Mouse (Mus musculus) liver, adult (tissue): ENCODE results near the gene Capn12.

Experiments
- GATA4 ChIP-seq: IDR thresholded peaks from 2 replicates; pipeline ENCODE4 v1.6.1; 2014; ENCODE audit warnings: mild to moderate bottlenecking, low read length; ENCODE audit not compliant: insufficient replicate concordance

Capn12 gene

DNA sequence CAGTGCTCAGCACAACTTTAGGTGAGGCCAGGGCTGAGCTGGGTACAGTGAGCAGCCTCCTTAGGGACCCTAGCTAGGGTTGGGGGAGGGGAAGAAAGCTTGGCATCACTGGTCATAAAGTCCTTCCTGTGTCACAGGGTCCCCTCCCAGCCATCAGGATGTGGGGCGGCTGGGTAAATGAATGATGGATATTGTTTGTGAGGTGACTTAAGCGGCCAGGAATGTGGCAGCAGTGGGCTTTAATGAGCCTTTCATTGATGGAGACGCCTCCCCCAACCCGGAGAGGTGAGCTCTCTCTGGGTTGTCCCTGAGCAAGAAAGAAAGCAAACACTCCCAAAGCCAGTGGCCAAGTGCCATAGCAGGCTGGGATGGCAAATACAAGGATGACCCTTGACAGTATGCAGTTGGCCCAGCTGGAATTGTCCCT, 42.7 kb downstream of the Capn12 start:
- TF ChIP-seq GATA4 = no peak

DNA sequence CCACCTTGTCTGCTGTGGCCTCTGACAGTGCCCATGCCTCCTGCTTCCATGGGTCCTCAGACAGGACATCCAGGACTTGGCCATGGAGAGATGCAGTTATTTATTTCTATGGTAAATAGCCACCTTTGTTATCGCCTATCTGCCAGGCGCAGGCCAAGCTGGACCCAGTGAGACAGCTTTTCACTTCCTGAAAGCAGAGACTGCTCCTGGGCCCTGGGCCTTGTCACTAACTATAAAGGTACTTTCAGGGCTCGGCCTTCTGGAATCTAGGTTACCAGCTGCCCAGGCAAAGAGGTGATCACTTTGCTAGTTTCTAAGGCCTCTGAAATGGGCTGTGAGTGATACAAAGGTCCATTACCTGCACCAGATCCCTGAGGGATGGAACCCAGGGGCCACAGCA, 43.6 kb downstream of the Capn12 start:
- TF ChIP-seq GATA4 = no peak

DNA sequence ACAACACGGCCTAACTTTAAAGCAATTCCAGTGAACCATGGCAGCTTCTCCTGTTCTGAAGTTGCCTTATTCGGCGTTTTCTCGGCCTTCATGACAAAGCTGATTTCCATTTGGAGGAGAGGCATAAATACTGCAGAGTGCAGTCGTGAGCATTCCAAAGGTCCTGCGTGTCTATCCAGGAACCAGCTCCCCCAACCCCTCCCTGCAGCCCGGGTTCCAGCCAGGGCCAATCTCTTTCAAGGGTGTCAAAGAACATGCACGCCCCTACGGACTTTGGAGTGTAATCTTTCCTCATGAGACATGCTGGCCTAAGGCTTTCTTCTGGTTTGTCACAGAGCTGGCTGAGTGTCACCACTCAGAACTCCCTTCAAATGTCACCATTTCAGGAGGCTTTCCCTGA, 44.1 kb downstream of the Capn12 start:
- peak; percentile 64; the same call in 1 of the 2 replicates for TF ChIP-seq GATA4

DNA sequence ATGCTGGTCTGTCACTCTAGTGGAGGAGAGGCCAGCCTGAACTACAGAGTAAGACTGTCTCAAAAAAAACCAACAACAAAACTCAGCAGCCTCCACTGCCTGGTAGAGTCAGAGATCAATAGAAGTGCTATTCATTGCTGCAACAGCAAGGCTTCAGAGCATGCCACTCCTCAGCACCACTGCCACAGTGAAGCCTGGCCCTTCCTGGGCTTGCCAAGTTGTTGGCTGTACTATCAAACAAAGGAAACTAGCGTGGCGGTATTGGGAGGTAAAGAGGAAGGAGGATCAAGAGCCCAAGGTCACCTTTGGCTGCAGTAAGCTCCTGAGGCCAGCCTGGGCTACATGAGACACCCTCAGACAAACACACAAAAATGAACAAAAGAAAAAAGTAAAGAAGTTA, 45.0 kb downstream of the Capn12 start:
- no peak for TF ChIP-seq GATA4

DNA sequence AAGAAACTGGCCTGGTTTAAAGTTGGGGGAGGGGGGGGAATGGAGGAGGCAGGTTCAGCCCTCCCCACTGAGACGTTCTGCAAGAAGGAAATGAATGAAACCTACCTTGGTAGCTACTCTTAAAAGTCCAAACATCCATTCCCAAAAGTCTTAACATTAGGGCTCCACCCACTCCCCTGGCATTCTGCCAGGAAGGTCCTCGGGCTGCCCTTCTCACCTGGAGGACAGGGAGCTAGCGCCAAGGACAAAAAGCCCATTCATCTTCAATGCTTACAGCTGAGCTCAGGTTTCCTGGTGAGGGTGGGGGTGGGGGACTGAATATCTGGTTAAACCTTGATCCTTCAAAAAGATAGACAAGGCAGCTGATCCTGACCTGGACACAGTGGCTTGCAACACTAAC, 48.2 kb downstream of the Capn12 start:
- no peak for TF ChIP-seq GATA4

DNA sequence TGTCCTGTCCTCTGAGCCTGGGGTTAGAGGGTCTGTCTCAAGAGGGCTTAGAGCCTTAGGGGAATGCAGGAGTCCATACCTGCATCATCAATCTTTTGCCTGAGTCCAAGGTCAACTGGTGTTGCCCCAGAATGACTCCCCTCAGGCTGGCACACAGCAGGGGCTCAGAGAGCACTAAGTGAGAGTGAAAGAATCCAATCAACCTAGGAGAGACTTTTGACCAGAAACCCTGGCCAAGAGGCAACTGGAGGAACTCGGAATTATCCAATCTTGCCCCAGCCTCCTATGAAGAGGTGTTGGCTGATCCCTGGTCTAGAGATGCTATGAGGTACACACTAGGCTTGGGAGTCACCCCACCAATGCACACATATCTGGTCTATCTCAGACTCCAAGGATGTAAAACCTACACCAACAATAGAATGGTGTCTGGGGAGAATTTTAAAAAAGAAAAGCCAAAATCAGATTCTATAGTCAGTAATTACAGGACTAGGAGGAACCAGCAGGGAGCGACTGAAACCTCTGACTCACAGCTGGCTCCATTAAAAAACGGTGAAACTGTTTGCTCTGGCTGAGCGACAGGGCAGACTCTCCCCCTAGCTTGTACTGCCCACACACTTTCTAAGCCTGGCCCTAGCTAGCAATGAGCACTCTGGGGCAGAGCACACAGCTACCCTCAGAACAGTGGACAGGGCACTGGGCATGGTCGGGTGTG, 49.3 kb downstream of the Capn12 start:
- no peak for TF ChIP-seq GATA4

DNA sequence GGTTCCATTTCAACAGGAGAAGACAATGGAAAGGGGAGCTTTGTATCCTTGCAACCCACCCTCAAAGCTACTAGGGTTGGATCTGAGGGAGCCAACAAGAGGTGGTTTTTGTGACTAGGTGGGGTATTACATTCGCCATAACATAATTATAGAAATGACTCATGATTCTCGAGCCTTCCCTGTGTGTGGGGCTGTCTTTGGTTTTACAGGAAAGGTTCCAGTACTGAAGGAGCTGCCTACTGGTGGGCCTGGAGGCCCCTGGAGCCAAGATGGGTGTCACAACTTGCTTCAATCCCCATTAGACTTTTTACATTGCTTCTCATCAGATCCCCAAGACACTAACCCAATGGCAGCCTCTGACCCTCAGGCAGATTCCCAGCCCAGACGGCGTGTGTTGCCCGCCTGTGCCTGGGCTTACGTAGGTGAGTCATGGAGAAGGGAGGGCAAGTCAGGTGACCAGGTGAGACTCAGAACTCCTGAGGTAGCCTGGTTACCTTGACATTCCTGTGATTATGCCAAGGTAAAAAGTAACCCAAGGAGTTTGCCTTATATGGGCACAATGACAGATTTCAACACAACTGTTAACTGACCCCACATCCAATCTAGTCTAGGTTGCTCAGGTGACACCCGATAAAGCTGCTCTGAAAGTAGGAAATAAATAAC, 49.9 kb downstream of the Capn12 start:
- TF ChIP-seq GATA4 = no peak

DNA sequence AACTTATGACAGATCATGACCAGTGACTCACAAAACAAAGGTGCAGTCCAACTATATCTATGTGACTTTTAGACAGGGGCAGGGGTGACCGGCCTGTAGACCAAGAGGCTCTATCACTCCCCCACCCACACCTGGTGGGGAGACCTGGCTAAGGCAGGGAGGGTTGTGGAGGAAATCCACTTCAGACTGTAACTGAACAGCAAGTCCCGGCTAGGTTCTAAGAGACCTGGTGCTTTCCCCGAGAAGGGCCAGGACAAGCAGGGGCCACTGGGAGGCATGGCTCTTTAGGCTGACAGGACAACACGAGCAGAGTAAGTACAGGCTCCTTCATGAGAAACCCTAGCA, 50.4 kb downstream of the Capn12 start:
- TF ChIP-seq GATA4 = no peak

DNA sequence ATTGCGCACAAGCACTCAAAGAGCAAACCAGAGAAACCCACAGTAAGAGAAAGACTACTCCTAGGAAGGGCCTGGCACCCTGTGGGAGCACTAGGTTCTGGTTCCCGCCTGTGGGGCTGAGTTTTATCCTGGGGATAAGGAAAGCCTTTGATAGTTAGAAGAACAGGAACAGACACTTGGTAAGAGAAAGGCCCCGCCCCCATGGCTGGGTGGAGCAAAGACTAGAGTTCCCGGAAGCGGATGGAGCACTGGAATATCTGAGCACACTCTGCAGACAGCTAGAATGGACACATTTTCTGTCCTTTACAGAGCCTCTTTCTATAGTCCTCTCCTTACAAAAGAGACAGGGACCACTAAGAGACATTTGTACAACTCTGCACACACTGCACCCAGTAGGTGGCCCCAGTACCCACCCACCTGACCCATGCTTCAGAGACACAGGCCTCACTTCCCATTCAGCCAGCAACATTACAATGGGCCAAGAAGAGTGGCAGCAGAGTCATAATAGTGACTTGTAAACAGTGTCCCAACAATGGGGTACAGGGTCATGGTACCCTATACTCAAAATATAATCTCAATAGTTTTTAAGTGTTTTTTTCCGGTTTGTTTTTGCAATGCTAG, 51.3 kb downstream of the Capn12 start:
- peak; percentile 50; the same call in 1 of the 2 replicates for TF ChIP-seq GATA4

DNA sequence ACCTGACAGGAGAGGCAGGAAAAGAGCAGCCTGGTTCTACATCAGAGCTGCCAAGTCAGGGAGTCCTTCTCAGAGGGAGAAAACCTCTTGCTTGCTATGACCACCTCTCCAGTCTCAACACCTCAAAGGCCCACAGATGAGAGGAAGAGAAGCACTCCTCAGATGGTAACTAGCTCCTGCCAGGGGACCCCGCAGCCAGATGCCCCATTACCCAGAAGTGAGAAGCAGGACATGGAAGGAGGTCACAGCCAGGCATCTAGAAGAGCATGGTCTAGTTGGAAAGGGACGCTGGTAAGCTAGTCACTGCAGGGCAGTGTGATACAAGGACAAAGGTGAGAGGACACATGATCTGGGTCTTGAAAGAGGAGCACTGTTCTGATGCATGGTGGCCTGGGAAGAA, 52.6 kb downstream of the Capn12 start:
- TF ChIP-seq GATA4 = no peak

DNA sequence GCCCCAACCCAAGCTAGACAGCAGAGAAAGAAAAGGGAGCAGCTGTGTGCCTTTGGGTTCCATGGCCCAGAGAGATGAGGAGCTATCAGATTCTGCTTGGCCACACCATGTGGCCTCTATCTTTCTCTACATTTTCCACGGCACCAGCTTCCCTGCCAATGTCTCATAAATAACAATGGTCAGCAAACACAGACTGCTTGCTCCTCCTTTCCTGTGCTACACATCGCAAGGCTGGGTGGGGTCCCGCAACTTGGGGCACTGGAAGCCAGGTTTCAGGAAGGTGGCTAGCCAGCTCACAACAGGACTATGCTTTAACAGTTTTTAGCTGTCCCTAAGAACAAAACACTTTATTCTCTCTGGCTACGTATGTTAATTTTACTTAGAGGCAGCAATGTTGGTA, 55.6 kb downstream of the Capn12 start:
- no peak for TF ChIP-seq GATA4

DNA sequence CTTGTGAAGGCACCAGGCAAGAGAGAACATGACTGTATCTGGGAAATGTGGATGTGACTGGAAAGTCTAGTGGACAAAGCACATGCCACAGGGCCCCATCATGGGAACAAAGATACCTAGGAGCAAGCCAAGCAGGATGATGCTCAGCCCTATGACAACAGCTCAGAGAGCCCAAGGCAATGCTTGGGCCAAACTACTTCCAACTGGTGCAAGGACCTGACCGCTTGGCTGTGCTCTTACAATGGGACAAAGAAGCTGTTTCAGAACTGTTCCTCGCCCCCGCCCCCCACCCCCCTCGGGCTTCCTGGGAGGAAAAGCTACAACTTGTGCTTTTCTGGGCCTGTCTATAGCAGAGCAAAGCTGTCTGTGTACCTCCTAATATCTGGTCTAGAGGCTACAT, 57.4 kb downstream of the Capn12 start:
- no peak for TF ChIP-seq GATA4

DNA sequence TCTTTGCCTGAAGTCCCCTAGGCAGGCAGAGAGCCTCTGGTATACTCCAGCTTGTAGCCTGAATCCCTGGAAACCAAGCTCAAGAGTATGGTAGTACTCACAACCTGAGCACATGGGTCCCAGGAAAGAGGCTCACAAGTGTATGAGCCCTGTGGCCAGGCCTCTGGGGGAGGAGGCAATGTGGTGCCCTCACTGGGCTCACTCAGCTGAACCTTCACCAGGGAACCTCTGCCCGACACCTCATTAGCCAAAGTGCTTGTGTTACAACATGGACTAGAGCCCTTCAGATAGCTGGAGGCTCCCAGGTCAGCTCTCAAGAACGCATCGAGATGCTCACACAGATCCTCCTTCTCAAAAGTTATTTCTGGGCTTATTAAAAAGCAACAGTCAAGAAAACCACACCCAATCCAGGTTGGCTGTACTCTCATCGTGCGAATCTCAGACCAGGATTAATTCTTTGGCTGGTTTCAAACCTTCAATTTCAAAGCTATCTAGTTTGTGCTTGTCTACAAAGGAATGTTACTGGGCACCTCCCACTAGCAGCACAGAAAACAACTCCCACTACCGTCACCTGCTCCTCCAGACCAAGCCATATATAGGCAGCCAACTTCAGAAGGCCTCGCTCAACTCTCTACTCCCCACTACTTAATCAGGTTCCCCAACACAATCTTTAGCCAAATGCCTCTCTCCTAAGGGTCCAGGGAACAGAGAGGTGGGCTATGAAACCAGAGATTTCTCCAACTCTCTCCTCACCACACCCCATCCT, 58.4 kb downstream of the Capn12 start:
- no peak for TF ChIP-seq GATA4

DNA sequence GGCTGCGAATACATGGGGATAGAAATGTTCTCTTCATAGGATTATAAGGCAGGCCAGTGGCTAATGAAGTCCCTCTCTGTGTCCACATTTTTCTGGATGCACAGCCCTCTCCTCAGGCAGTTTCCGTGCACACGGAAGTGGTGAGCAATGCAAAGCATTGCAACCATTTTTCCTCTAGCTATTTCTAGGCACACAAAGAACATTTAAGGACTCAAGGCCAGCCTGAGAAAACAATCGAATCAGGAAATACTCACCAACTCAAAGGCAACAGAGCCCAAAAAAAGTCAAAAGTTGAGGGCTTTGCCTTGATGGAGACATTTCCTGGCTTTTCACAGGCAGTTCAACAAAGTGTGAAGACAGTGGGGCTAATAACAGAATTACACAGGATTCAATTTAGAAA, 59.9 kb downstream of the Capn12 start:
- no peak for TF ChIP-seq GATA4

DNA sequence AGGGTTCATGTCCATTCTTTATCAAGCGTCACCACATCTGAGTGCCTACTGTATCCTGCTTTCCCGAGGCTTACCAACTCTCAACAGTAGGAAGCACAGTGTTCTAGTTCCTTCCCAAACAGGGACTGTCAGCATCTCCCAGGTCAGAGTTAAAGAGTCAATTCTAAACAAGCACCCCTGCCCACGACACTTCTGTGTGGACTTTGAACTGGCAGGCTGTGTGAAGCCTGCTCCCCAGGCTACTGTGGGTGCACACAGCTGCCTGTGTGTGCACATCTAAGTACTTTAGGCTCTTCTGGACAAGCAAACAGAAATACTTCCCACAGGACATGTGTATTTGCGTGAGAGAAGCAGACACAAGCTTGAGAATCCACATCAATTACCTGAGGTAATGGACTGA, 60.3 kb downstream of the Capn12 start:
- no peak for TF ChIP-seq GATA4
